Mouse (Mus musculus) layer of hippocampus, postnatal 36 days (tissue): ENCODE measurements around the gene Gpr108. TPM values are rescaled to one million over a fixed set of nuclear protein-coding genes. Genes with fewer than 3 reads are reported as not detected.
A peak's percentile ranks its signal among the peaks of the same experiment; 100 is the strongest.
"Not testable (repeated sequence)": the region's sequence is repeated elsewhere in the genome, so short reads cannot be mapped to it uniquely, and the experiment has no call there.

Experiments
- DNase-seq, 2 experiments: peaks; one replicate each; pipeline ENCODE4 v3.0.0; 2022
- total RNA-seq, 2 experiments: library from RNA; stranded (reverse); gene quantifications; 2 replicates each; pipeline ENCODE4 v1.2.3; 2021

Gpr108 gene
- 10 to 100 TPM; 23.6 to 25.4 TPM for total RNA-seq

DNA sequence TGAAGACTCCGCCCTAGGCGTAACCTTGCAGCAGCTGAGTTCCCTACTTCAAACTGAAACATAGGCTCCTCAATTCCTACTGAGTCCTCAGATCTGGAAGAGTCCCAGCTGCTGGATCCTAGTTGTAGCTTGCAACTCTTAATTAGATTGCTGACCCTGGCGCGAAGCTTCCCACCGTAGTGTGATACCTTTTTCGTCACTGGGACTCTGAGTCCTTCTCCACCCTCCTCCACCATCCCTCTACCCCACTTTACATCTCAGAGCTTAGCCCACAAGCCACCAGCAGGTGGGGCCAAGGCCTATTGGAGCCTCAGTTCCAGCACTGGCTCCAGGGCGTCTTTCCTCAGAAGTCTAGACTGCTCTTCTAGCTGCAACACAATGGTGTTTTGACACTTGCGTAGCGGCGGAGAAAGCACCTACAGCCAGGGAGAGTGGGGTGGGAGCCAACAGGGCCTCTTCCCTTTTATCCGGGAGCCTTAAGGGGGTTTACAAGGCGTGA is at the start of gene Gpr108:
Gene Gpr108, minus strand, starts transcription at position 246 of the 499 bp plus-strand sequence.
- DNase-seq, result peak; percentile 80 to 81

DNA sequence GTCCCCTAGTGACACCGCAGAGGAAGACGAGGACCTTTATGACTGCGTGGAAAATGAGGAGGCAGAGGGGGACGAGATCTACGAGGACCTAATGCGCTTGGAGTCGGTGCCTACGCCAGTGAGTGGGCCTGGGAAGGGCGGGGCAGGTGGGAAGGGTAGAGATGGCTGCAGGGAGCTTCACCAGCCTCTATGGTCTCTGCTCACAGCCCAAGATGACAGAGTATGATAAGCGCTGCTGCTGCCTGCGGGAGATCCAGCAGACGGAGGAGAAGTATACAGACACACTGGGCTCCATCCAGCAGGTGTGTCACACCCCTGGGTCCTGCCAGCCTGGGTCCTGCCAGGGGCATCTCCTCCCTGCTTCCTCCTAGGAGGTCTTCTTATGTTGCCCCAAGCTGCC is 48.8 kb upstream of the Gpr108 start:
- DNase-seq, result no peak

DNA sequence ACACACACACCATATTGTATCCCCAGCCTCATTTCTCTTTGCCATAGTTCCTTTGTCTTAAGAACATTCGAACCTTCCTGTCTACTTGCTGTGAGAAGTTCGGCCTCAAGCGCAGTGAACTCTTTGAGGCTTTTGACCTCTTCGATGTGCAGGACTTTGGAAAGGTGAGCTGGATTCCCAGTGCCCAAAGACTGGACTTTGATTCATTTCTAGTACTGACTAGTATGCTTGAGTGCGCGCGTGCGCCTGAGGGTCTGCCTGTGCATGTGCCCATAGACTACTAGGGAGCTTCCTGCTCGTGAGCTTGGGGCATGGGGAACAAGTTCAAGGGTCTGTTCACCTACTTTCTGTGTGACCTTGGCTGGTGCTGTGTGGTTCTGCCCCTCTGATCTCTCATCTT is 47.7 kb upstream of the Gpr108 start:
- no peak for DNase-seq

- no peak for DNase-seq
Measured at GRCm38 (mm10) chr17:57292968-57293367, 44.7 kb upstream of the Gpr108 start.

DNA sequence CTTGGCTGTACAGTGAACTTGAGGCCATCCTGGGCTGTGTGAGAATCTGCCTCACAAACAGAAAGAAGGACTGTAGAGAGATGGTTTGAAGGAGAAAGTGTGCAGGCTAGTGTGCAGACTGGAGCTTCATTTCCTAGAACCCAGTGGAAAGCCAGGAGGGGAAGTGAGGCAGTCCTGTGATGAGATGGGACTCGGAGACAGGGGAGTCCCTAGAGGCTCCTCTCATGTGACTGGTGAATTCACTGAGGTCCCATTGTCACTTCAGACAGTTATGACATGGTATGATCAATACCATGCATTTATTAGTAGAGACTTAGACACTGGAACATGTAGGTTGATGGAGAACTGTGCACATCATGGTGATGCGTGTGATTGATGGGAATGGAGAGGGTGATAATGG is 44.1 kb upstream of the Gpr108 start:
- no peak for DNase-seq

DNA sequence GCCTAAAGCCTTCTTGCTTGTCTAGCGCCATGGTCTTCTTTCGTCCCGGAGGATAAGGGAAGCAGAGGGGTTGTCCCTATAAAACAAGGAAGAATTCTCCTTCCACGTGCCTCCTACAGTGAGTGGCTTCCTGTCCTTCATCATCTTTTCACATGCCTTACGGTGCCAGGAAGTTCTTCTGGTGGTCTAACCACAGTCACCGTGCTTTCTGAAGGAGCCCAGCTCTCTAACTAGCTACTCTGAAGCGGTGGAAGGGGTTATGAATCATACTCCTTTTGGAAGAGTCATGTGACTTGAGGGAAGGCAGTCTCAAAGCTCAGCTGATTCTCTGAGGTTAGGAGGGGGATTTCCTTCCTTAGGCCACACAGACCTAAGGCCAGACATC is 42.4 kb upstream of the Gpr108 start:
- no peak for DNase-seq

DNA sequence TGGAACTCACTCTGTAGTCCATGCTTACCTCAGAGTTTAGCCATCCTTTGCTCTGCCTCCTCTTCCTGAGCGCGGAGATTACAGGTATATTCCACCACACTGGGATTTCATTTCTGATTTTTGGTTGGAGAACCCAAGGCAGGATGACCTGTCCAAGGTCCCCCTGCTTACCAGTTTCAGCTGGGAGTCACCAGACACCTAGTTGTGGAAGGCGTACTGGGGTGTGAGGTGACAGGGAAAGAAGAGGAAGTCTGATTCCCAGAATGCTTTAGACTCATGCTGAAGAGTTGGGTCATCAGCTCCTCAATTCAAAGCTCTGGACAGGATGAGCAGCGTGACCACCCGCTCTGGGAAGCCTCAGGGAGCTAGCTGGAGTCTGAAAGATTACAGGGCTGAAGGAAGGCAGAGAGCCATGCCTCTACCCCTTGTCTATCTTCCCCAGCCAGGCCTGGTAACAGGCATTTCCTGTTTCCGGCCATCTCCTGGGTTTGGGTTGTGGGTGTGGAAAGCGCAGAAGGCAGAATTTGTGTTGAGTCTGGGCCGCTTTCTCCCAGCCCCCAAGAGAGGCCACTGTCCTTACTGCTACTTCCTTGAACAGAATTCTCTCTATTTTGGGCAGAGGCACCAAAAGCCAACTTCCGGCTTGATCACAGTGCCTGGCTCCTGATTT is 41.9 kb upstream of the Gpr108 start:
- DNase-seq, result no peak

DNA sequence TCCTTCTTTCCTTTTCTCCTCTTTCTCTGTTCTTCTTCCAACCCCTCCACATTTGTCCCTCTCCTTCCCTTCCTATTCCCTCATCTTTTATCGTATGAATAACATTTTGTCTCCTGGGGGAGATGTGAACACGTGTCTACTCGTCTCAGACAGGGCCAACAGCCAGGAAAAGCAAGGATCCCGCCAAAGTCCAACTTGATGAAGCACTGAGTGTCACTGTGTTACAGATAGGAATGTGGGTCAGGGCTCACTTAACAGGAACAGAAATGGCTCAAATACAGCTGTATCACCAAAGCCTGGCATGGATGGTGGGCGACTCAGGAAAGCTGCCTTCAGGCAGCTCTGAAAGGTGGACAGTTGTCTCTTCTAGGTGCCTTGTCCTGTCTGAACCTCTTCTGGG is 41.0 kb upstream of the Gpr108 start:
- no peak for DNase-seq

DNA sequence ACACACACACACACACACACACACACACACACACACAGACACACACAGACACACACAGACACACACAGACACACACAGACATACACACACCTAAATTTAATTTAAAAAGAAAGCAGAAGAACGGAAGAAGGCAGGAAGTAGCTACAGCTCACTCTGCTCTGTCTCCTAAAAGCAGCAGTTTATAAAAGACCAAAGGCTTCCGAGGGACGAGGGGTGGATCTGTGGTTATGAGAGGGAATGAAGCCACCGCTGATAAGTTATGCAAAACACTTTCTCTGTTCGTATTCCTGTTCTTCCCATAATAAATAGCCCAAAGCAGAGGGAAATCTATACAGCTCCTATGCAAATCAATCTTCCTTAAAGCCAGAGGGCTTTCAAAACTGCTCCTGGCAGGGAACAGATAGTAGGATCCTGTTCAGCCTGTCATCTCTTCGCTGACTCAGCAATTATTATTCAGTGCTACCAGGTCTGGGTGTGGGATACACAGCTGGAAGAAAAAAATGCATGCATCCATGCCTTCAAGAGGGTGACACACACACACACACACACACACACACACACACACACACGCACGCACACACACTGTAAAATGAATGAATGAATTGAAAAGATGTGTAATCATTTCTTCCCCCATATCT is 38.6 kb upstream of the Gpr108 start:
- DNase-seq, result no peak

DNA sequence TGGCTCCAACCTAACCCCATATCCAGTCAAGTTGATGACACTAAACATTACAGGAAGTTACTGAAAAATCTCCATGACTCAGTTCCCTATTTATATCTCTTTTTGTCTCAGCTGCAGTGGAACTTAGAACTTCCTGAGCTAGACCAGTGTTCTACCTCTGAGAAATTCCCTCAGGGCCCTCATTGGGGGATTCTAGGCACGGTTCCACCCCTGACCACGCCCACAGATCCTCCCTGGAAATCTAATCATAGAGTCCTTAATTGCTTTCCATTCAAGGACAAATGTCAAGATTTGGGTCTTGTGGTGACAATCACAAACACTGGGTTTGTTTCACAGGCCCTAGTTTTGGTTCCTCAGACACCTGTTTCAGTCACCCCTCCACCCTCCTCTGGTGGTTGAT is 36.8 kb upstream of the Gpr108 start:
- DNase-seq, result no peak

GRCm38 (mm10) chr17:57283906-57284305 is 35.7 kb upstream of the Gpr108 start:
- no peak for DNase-seq

GRCm38 (mm10) chr17:57280411-57280810 is 32.2 kb upstream of the Gpr108 start:
- no peak for DNase-seq

- no peak for DNase-seq
Measured at GRCm38 (mm10) chr17:57279591-57280224, 31.5 kb upstream of the Gpr108 start.

- DNase-seq, result peak in 1 of 2 experiments; percentile 24
Measured at GRCm38 (mm10) chr17:57278943-57279590, 30.8 kb upstream of the Gpr108 start, which contains the start of gene Vav1. Gene Vav1 (plus strand): TSS chr17:57279100.

GRCm38 (mm10) chr17:57278537-57278936 is 30.3 kb upstream of the Gpr108 start:
- no peak for DNase-seq

DNA sequence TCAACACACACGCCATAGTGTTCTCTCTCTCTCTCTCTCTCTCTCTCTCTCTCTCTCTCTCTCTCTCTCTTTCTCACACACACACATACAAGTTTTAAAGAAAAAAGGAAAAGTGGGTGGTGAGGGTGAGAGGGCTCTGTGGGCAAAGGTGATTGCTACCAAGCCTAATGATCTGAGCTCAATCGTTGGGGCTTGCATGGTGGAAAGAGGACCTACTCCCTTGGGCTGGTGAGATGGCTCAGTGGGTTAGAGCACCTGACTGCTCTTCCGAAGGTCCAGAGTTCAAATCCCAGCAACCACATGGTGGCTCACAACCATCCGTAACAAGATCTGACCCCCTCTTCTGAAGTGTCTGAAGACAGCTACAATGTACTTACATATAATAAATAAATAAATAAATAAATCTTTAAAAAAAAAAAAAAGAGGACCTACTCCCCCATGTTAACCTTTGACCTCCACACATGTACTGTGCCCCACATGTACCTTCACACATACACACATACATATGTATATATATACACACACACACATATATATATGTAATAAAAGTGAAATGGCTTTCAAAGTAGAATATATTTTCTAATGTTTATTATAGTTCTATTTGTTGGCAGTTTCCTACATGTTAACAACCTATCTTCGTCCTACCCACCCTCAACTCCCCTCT is 29.5 kb upstream of the Gpr108 start:
- not testable (repeated sequence) for DNase-seq

- peak; percentile 66 to 69 for DNase-seq
Measured at GRCm38 (mm10) chr17:57276634-57277121, 28.4 kb upstream of the Gpr108 start.

DNA sequence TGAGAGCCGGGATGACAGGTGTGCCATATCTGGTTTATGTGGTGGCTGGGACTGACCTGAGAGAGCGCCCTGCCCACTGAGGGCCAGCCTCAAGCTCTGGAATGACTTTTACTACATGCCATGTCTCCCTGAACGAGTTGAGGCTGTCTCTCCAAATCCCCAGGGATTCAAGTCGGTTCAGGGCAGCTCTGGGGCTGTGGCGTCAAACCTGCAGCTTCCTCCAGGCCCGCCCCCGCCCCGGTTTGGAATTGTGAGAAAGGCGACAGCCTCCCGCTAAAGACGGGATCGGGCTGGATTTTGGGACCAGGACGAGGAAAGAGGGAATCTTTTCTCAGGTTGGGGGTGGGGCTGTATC is 27.7 kb upstream of the Gpr108 start:
- DNase-seq, result no peak

- DNase-seq, result peak; percentile 56
Measured at GRCm38 (mm10) chr17:57275111-57275996, 27.1 kb upstream of the Gpr108 start.

DNA sequence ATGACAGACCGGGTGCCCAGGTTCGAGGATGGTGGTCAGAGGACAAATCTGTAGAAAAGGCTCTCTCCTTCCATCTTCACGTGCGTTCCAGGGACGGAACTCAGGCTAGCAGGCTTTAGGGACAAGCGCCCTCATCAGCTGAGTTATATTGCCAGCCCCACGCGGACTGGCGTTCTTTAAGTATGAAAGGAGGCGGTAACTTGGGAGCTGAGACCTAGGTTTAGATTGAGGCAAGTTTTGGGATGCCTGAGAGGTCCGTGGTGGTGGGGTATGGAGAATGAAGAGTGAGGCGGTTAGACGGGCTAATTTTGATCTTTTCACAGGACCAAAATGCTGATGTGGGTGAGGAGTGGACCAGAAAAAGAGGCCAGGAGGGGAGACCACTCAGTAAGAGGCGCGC is 26.4 kb upstream of the Gpr108 start:
- DNase-seq, result no peak

- no peak for DNase-seq
Measured at GRCm38 (mm10) chr17:57273846-57274245, 25.6 kb upstream of the Gpr108 start.
